Mouse (Mus musculus) liver, embryonic 14.5 days (tissue): ENCODE data around the gene Agk. TPM values are rescaled to one million over a fixed set of nuclear protein-coding genes. Genes with fewer than 3 reads are reported as not detected.

Experiments
- ATAC-seq: fragments of 200-750 bp; cut with Nextera tagmentation; 2 replicates; pipeline ENCODE4 v1.8.0; 2017; ENCODE audit warnings: moderate number of reproducible peaks, mild to moderate bottlenecking, moderate library complexity; ENCODE audit not compliant: insufficient read depth
- DNase-seq, 3 experiments: peaks; one replicate each; pipeline ENCODE4 v3.0.0-alpha.2; 2012 to 2013; ENCODE audit warnings: low read depth in 3 of 3, low spot score in 3 of 3
- H3K27ac ChIP-seq: fragments of 300-500 bp; sonication (generic); 2 replicates; pipeline ENCODE4 v1.5.1; 2014; ENCODE audit warnings: moderate library complexity, mild to moderate bottlenecking, control low read depth, inconsistent platforms
- H3K27me3 ChIP-seq: fragments of 300-500 bp; sonication (generic); 2 replicates; pipeline ENCODE4 v1.6.1; 2014; ENCODE audit warnings: mild to moderate bottlenecking, low read length, moderate library complexity; ENCODE audit not compliant: control insufficient read depth, insufficient read depth
- H3K36me3 ChIP-seq: fragments of 300-500 bp; sonication (generic); replicated peaks from 2 replicates; pipeline ENCODE4 v1.6.1; 2014; ENCODE audit warnings: low read depth; ENCODE audit not compliant: control insufficient read depth, insufficient read depth
- H3K4me1 ChIP-seq, 2 experiments: fragments of 200-500 bp in 1 of 2; fragments of 300-500 bp in 1 of 2; sonication (generic) in 1 of 2; replicated peaks; 2 replicates each; pipeline ENCODE4 v1.6.1; 2012 to 2014; ENCODE audit warnings: antibody characterized with exemption in 1 of 2, inconsistent platforms in 1 of 2, low read length in 1 of 2; ENCODE audit not compliant: control insufficient read depth in 2 of 2, insufficient read depth in 2 of 2
- H3K4me2 ChIP-seq: fragments of 300-500 bp; sonication (generic); 2 replicates; pipeline ENCODE4 v1.6.1; 2014; ENCODE audit warnings: low read depth, mild to moderate bottlenecking, control low read depth, moderate library complexity
- H3K4me3 ChIP-seq, 2 experiments: fragments of 200-500 bp in 1 of 2; fragments of 300-500 bp in 1 of 2; sonication (generic) in 1 of 2; 2 replicates each; pipeline ENCODE4 v1.5.1; 2012 to 2014; ENCODE audit warnings: low read depth in 2 of 2, low read length in 2 of 2, mild to moderate bottlenecking in 2 of 2, control low read depth in 1 of 2, inconsistent platforms in 1 of 2, moderate library complexity in 1 of 2; ENCODE audit not compliant: insufficient read depth in 1 of 2
- H3K9ac ChIP-seq: fragments of 300-500 bp; sonication (generic); replicated peaks from 2 replicates; pipeline ENCODE4 v1.6.1; 2014; ENCODE audit warnings: mild to moderate bottlenecking, control low read depth, moderate library complexity
- H3K9me3 ChIP-seq: fragments of 300-500 bp; sonication (generic); 2 replicates; pipeline ENCODE4 v1.6.1; 2016; ENCODE audit warnings: low read length, mixed read lengths; ENCODE audit not compliant: control insufficient read depth
- CTCF ChIP-seq: IDR thresholded peaks from 2 replicates; pipeline ENCODE4 v1.5.1; 2016; ENCODE audit warnings: antibody characterized with exemption, low read depth, control low read depth
- EP300 ChIP-seq: IDR thresholded peaks from 2 replicates; pipeline ENCODE4 v1.6.1; 2016; ENCODE audit warnings: antibody characterized with exemption, low read depth
- WGBS: fragments of 180-500 bp; shearing (Covaris S2); extraction: QIAGEN DNeasy Blood & Tissue Kit; methylation state at CpG from one replicate; pipeline ENCODE4 v1.1.7; 2014; ENCODE audit not compliant: insufficient replicate concordance; 5-methylcytosine and 5-hydroxymethylcytosine counted together
- polyA plus RNA-seq, 2 experiments: library from polyadenylated mRNA; depleted of rRNA in 1 of 2; stranded (reverse) in 1 of 2; unstranded in 1 of 2; fragments of >200 nt; fragmentation: Nextera tagmentation in 1 of 2; extraction: Ambion mirVana in 1 of 2; gene quantifications; 2 replicates each; pipeline versions ENCODE4 v1.2.1 to v1.2.3; 2012 to 2014

Agk gene
- polyA plus RNA-seq, 2 experiments, result 7.5 to 12.0 TPM

DNA sequence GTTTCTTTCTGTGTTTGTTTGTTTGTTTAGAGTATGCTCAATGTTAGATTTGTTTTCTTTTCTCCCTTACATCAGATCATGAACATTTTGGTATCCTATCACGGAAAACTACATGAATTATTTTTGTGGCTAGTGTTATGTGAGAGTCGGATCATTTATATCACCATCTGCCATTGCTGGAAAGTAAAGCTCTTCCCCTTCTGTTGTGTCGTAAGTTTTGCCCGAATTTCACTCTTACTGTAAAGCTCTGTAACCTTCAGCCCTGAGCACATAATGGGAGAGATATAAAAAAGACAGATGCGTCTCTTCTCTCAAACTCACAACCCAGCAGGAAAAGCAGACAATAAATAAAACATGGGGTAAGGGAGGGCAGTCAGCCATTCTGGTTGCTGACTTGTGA is 114.0 kb downstream of the Agk start, which contains the start of gene Wee2:
Wee2 (plus strand) TSS at position 153 of the 400 bp plus-strand sequence.
- H3K4me3 ChIP-seq, result no peak within 1 kb of the TSS
- H3K9ac ChIP-seq, result no peak within 1 kb of the TSS
- H3K36me3 ChIP-seq, result no peaks in the 10 kb centered on the region
- no peak for DNase-seq
- H3K9me3 ChIP-seq, result no peaks in the 10 kb centered on the region
- ATAC-seq, result no peak
- TF ChIP-seq EP300 (no peak), CTCF (no peak)
- no peak within 1 kb of the TSS for H3K27ac ChIP-seq
- no peak within 1 kb of the TSS for H3K4me2 ChIP-seq
- peaks cover 25% of the 10 kb centered on the region for H3K27me3 ChIP-seq
- H3K4me1 ChIP-seq, result no peaks in the 10 kb centered on the region
- 55% methylated on average over 5 of the region's 5 CpGs for WGBS

DNA sequence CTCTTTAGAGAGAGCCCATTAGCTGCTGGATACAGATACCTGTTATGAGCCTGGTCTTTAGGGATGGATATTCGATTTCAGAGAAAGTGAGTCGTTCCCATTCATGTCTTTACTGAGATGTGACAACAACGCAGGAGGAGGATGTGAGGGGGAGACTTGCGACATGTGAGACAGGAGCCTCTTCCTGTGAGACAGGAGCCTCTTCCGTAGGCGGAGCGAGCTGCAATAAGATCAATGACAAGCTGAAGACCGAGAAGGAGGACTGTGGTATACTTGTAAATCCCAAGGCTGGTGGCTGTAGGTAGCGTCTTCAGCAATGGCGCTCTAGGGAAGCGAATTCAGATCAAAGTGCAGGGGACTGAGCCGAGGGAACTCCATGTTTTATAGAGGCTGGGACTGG is 114.8 kb downstream of the Agk start:
- no peak overlapping the region for H3K4me2 ChIP-seq
- H3K27me3 ChIP-seq, result peaks cover 20% of the 10 kb centered on the region
- no peak overlapping the region for H3K9ac ChIP-seq
- ATAC-seq (no peak), DNase-seq (no peak)
- no peaks in the 10 kb centered on the region for H3K36me3 ChIP-seq
- TF ChIP-seq CTCF (no peak), EP300 (no peak)
- 14% methylated on average over 12 of the region's 12 CpGs for WGBS
- H3K4me3 ChIP-seq, result no peak overlapping the region
- H3K4me1 ChIP-seq, result no peaks in the 10 kb centered on the region
- H3K27ac ChIP-seq, result no peak overlapping the region
- no peaks in the 10 kb centered on the region for H3K9me3 ChIP-seq

GRCm38 (mm10) chr6:40441276-40441675 is 116.3 kb downstream of the Agk start:
- Histone ChIP-seq H3K4me2 (no peak overlapping the region), H3K36me3 (no peaks in the 10 kb centered on the region), H3K27ac (no peak overlapping the region), H3K27me3 (peaks cover 7% of the 10 kb centered on the region; the same call in 1 of the 2 replicates), H3K4me1 (no peaks in the 10 kb centered on the region), H3K9ac (no peak overlapping the region), H3K9me3 (no peaks in the 10 kb centered on the region), H3K4me3 (no peak overlapping the region)
- 62% methylated on average over 3 of the region's 3 CpGs for WGBS
- TF ChIP-seq EP300 (no peak), CTCF (no peak)
- no peak for DNase-seq
- ATAC-seq, result no peak

- Histone ChIP-seq H3K36me3 (no peaks in the 10 kb centered on the region), H3K9me3 (no peaks in the 10 kb centered on the region), H3K4me1 (no peaks in the 10 kb centered on the region), H3K27ac (no peak overlapping the region), H3K4me3 (no peak overlapping the region), H3K9ac (no peak overlapping the region), H3K27me3 (peaks cover 4% of the 10 kb centered on the region; the same call in 1 of the 2 replicates), H3K4me2 (no peak overlapping the region)
- WGBS, result 42% methylated on average over 3 of the region's 3 CpGs
- TF ChIP-seq CTCF, result 0 out of 2 replicates have a peak, but pooled peaks have one; percentile 11
- TF ChIP-seq EP300, result no peak
- ATAC-seq (no peak), DNase-seq (no peak)
These were observed 116.8 kb downstream of the Agk start for GRCm38 (mm10) chr6:40441755-40442154.

DNA sequence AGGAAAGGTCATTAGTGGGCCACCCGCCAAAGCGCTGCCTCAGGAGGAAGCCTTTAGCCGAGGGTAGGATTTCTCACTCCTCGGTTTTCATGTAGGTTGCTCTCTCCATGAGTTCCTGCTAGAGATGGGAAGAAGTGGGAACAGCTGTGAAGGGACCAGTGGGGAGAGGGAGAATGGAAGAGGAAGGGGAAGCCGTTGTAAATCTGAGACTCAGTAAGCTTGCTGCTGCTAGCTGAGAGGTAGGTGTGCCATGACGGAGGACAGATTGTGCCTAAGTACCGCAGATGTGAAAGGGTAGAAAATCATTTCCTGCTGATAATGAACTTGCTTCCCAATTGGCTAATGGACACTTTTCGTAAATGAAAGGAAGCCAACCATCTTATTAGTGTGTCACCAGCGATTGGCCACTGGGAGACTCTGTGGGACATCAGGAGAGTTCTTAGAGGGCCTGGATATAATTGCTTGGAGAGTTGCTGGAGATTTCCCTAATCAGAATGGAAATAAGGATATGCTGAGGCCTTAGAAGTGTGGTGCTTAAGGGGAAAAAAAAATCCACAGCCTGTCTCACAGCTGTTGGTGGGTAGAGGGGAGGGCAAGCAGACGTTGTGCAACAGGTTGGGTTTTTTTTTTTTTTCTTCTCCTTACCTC is 118.4 kb downstream of the Agk start:
- 22% methylated on average over 10 of the region's 10 CpGs for WGBS
- H3K4me3 ChIP-seq, result no peak overlapping the region
- no peak for TF ChIP-seq CTCF
- TF ChIP-seq EP300, result no peak
- DNase-seq, result no peak
- H3K27ac ChIP-seq, result no peak overlapping the region
- H3K9me3 ChIP-seq, result no peaks in the 10 kb centered on the region
- no peaks in the 10 kb centered on the region for H3K4me1 ChIP-seq
- H3K27me3 ChIP-seq, result no peaks in the 10 kb centered on the region
- H3K36me3 ChIP-seq, result no peaks in the 10 kb centered on the region
- no peak overlapping the region for H3K4me2 ChIP-seq
- no peak overlapping the region for H3K9ac ChIP-seq
- ATAC-seq, result no peak

Other genes starting within 250 kb of the Agk start
- 0.35 and 0.57 TPM in 2 replicates for gene E330009J07Rik, start 111.0 kb downstream of the Agk start, polyA plus RNA-seq (2012; rRNA removed)
- 0.67 and 2.7 TPM in 2 replicates for gene E330009J07Rik, start 111.0 kb downstream of the Agk start, polyA plus RNA-seq (2014; fragmentation: Nextera tagmentation; extraction: Ambion mirVana)
- gene Wee2, start 113.9 kb downstream of the Agk start, polyA plus RNA-seq (2012; rRNA removed), result not detected in 2 replicates
- not detected in 2 replicates for gene Wee2, start 113.9 kb downstream of the Agk start, polyA plus RNA-seq (2014; fragmentation: Nextera tagmentation; extraction: Ambion mirVana)
- gene Ssbp1, start 146.2 kb downstream of the Agk start, polyA plus RNA-seq (2012; rRNA removed), result 15.4 and 37.0 TPM in 2 replicates
- 68.5 and 75.1 TPM in 2 replicates for gene Ssbp1, start 146.2 kb downstream of the Agk start, polyA plus RNA-seq (2014; fragmentation: Nextera tagmentation; extraction: Ambion mirVana)
- gene Tas2r137, start 166.1 kb downstream of the Agk start, polyA plus RNA-seq (2012; rRNA removed), result not detected in 2 replicates
- gene Tas2r137, start 166.1 kb downstream of the Agk start, polyA plus RNA-seq (2014; fragmentation: Nextera tagmentation; extraction: Ambion mirVana), result not detected in 2 replicates
- gene Tas2r108, start 168.4 kb downstream of the Agk start, polyA plus RNA-seq (2012; rRNA removed), result 0.05 TPM in 1 of 2 replicates, not detected in the other
- gene Tas2r108, start 168.4 kb downstream of the Agk start, polyA plus RNA-seq (2014; fragmentation: Nextera tagmentation; extraction: Ambion mirVana), result 0.14 TPM in 1 of 2 replicates, not detected in the other
- not detected in 2 replicates for gene Prss37, start 194.3 kb downstream of the Agk start, polyA plus RNA-seq (2012; rRNA removed)
- gene Prss37, start 194.3 kb downstream of the Agk start, polyA plus RNA-seq (2014; fragmentation: Nextera tagmentation; extraction: Ambion mirVana), result not detected in 2 replicates
- not detected in 2 replicates for gene Olfr461, start 229.9 kb downstream of the Agk start, polyA plus RNA-seq (2012; rRNA removed)
- not detected in 2 replicates for gene Olfr461, start 229.9 kb downstream of the Agk start, polyA plus RNA-seq (2014; fragmentation: Nextera tagmentation; extraction: Ambion mirVana)
- gene Olfr460, start 244.3 kb downstream of the Agk start, polyA plus RNA-seq (2012; rRNA removed), result 0.02 TPM in 1 of 2 replicates, not detected in the other
- gene Olfr460, start 244.3 kb downstream of the Agk start, polyA plus RNA-seq (2014; fragmentation: Nextera tagmentation; extraction: Ambion mirVana), result not detected in 2 replicates